ENCODE assay signal across 7 mouse cellular contexts in the genomic region with DNA sequence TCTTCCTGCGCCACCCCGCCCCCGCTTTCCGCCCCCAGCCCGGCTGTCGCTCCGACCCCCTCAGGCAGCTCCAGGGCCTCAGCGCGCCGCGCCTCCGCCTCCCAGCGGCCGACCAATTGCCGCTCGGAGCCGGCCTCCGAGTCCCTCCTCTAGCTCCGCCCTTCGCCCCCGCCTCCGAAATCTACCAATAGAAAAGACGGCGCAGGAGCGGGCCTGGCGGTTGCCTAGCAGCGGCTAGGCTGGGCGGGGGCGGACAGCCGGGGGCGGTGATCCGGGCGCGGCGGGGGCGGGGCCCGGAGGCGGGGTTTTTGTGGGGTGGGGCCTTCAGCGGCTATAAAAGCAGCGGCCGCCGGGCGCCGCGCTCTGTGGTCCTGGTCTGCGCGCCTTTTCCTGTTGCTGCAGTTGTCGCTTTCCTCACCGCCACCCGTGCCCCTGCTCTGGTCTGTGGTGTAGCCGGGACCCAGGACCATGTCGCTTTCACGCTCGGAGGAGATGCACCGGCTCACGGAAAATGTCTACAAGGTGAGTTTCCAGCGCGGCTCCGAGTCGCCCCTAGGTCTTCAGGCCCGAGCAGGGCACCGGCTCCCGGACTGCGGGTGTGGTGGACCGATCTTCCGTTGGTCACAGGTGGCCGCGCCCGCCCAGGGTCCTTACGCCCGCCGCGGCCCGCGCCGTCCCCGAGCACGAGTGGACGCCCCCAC. TPM values are rescaled to one million over a fixed set of nuclear protein-coding genes. Genes with fewer than 3 reads are reported as not detected.
DNase-seq lines count a peak whose midpoint lies in the region; ATAC-seq and TF ChIP-seq lines count a peak whose summit lies in the region.

TSS of gene Baiap2 (plus strand) at position 37 of the 701 bp plus-strand sequence.

- DNase-seq in adrenal gland, postnatal 25 days = peak; percentile 100
- DNase-seq in heart, adult 18-20 months = peak; percentile 98 to 99
- peak; percentile 99 for DNase-seq in kidney, adult 2 months
- DNase-seq in spleen, adult 2 months (ENCODE audit: low read depth in 1 of 2, low spot score in 2 of 2) = peak; percentile 91 to 99

- peak; percentile 94 for ATAC-seq in embryonic facial prominence, embryonic 12.5 days (ENCODE audit: insufficient number of reproducible peaks, insufficient read depth, low FRiP score, low TSS enrichment)
- peak; percentile 91 for ATAC-seq in limb, embryonic 12.5 days (ENCODE audit: insufficient number of reproducible peaks, insufficient read depth, low FRiP score, low TSS enrichment, low read depth)
- peak; percentile 97 for ATAC-seq in midbrain, embryonic 15.5 days (replicated peaks)

- peaks cover 56% of the 10 kb centered on the region for H3K4me1 ChIP-seq in embryonic facial prominence, embryonic 12.5 days
- H3K4me1 ChIP-seq in kidney, adult 2 months (ENCODE audit: control insufficient read depth, insufficient read depth, low read length) = peaks cover 62% of the 10 kb centered on the region
- peaks cover 51% of the 10 kb centered on the region for H3K4me1 ChIP-seq in limb, embryonic 12.5 days (replicated peaks)
- H3K4me1 ChIP-seq in midbrain, embryonic 15.5 days = peaks cover 25% of the 10 kb centered on the region
- H3K4me1 ChIP-seq in spleen, adult 2 months (ENCODE audit: control insufficient read depth, insufficient read depth, insufficient read length) = peaks cover 4% of the 10 kb centered on the region

- no peak for TF ChIP-seq CTCF in kidney, adult 2 months (conservative IDR thresholded peaks at IDR 0.05; ENCODE audit: insufficient read depth, insufficient read length, low read depth, low read length)
- no peak for TF ChIP-seq CTCF in spleen, adult 2 months (IDR thresholded peaks at IDR 0.05; ENCODE audit: extremely low read depth, insufficient read depth, insufficient read length, insufficient replicate concordance)

- H3K9ac ChIP-seq in embryonic facial prominence, embryonic 12.5 days = peak within 1 kb of the TSS; percentile 76
- H3K9ac ChIP-seq in limb, embryonic 12.5 days (replicated peaks) = peak within 1 kb of the TSS; percentile 84
- H3K9ac ChIP-seq in midbrain, embryonic 15.5 days = peak within 1 kb of the TSS; percentile 51

- peak within 1 kb of the TSS; percentile 96 for H3K4me2 ChIP-seq in embryonic facial prominence, embryonic 12.5 days (replicated peaks)
- H3K4me2 ChIP-seq in limb, embryonic 12.5 days = peak within 1 kb of the TSS; percentile 98
- H3K4me2 ChIP-seq in midbrain, embryonic 15.5 days = peak within 1 kb of the TSS; percentile 78

- peak; percentile 99 for TF ChIP-seq POLR2A in kidney, adult 2 months (IDR thresholded peaks at IDR 0.05; ENCODE audit: low read depth, low read length)
- TF ChIP-seq POLR2A in spleen, adult 2 months (IDR thresholded peaks at IDR 0.05; ENCODE audit: low read depth, low read length) = peak; percentile 98

- peaks cover 3% of the 10 kb centered on the region; the same call in 1 of the 2 replicates for H3K27me3 ChIP-seq in embryonic facial prominence, embryonic 12.5 days
- no peaks in the 10 kb centered on the region for H3K27me3 ChIP-seq in kidney, adult 2 months (replicated peaks; ENCODE audit: control insufficient read depth, insufficient read depth, low read length)
- H3K27me3 ChIP-seq in limb, embryonic 12.5 days = peaks cover 3% of the 10 kb centered on the region; the same call in 1 of the 2 replicates
- peaks cover 13% of the 10 kb centered on the region for H3K27me3 ChIP-seq in midbrain, embryonic 15.5 days (replicated peaks)
- no peaks in the 10 kb centered on the region for H3K27me3 ChIP-seq in spleen, adult 2 months (ENCODE audit: control insufficient read depth, insufficient read depth, low read length)

- 1% methylated on average over 78 of the region's 79 CpGs for WGBS in embryonic facial prominence, embryonic 12.5 days
- WGBS in kidney, adult 2 months = 1% methylated on average over 76 of the region's 79 CpGs
- WGBS in limb, embryonic 12.5 days = under 1% methylated on average over 69 of the region's 79 CpGs
- WGBS in midbrain, embryonic 15.5 days = under 1% methylated on average over 63 of the region's 79 CpGs
- 1% methylated on average over 69 of the region's 79 CpGs for WGBS in spleen, adult 2 months

- no peaks in the 10 kb centered on the region for H3K36me3 ChIP-seq in embryonic facial prominence, embryonic 12.5 days
- no peaks in the 10 kb centered on the region for H3K36me3 ChIP-seq in kidney, adult 2 months (ENCODE audit: control insufficient read depth, insufficient read depth, low read length)
- no peaks in the 10 kb centered on the region for H3K36me3 ChIP-seq in limb, embryonic 12.5 days
- H3K36me3 ChIP-seq in midbrain, embryonic 15.5 days (replicated peaks) = no peaks in the 10 kb centered on the region
- H3K36me3 ChIP-seq in spleen, adult 2 months (ENCODE audit: control insufficient read depth, insufficient read depth, low read length) = no peaks in the 10 kb centered on the region

- H3K27ac ChIP-seq in embryonic facial prominence, embryonic 12.5 days = peak within 1 kb of the TSS; percentile 75
- peak within 1 kb of the TSS; percentile 87 for H3K27ac ChIP-seq in kidney, adult 2 months (ENCODE audit: insufficient read depth, low read depth, low read length)
- peak within 1 kb of the TSS; percentile 88 for H3K27ac ChIP-seq in limb, embryonic 12.5 days
- H3K27ac ChIP-seq in midbrain, embryonic 15.5 days = peak within 1 kb of the TSS; percentile 69
- peak within 1 kb of the TSS; percentile 64 for H3K27ac ChIP-seq in spleen, adult 2 months (ENCODE audit: insufficient read depth, low read length)

- H3K9me3 ChIP-seq in embryonic facial prominence, embryonic 12.5 days = no peaks in the 10 kb centered on the region
- H3K9me3 ChIP-seq in limb, embryonic 12.5 days = no peaks in the 10 kb centered on the region
- no peaks in the 10 kb centered on the region for H3K9me3 ChIP-seq in midbrain, embryonic 15.5 days

- peak within 1 kb of the TSS; percentile 69 for H3K4me3 ChIP-seq in embryonic facial prominence, embryonic 12.5 days
- H3K4me3 ChIP-seq in kidney, adult 2 months (ENCODE audit: insufficient read depth, low read depth, low read length) = peak within 1 kb of the TSS; percentile 82
- H3K4me3 ChIP-seq in limb, embryonic 12.5 days (replicated peaks) = peak within 1 kb of the TSS; percentile 78
- H3K4me3 ChIP-seq in midbrain, embryonic 15.5 days = peak within 1 kb of the TSS; percentile 68
- H3K4me3 ChIP-seq in spleen, adult 2 months (ENCODE audit: extremely low read depth, insufficient read depth, insufficient read length) = peak within 1 kb of the TSS; percentile 93

RNA-seq across cellular contexts. Expression of gene Baiap2, which starts in this region (rescaled TPM):
- total RNA-seq in adrenal gland, postnatal 25 days (2021) = 12.0 and 17.0 TPM in 2 replicates
- 14.2 and 15.3 TPM in 2 replicates for polyA plus RNA-seq in embryonic facial prominence, embryonic 12.5 days (2016; fragmentation: Nextera tagmentation; extraction: Ambion mirVana)
- 10 to 100 TPM in 1 of 2 experiments, 1 to 10 TPM in 1; 6.5 to 10.7 TPM for total RNA-seq in heart, adult 18-20 months (2021)
- polyA plus RNA-seq in kidney, adult 2 months (2012; rRNA removed) = 78.1 and 88.4 TPM in 2 replicates
- 17.0 and 17.5 TPM in 2 replicates for polyA plus RNA-seq in limb, embryonic 12.5 days (2016; fragmentation: Nextera tagmentation; extraction: Ambion mirVana)
- 15.5 and 16.3 TPM in 2 replicates for polyA plus RNA-seq in midbrain, embryonic 15.5 days (2015; fragmentation: Nextera tagmentation; extraction: Ambion mirVana)
- 17.3 and 22.9 TPM in 2 replicates for polyA plus RNA-seq in spleen, adult 2 months (2012; rRNA removed)

Comparison
In these comparisons a context has a peak if more than half of its experiments do, and no peak if none do; other contexts are left out.
1. Peak in every context shown above with its lines: DNase-seq, ATAC-seq, H3K4me3 ChIP-seq and H3K27ac ChIP-seq.